Mouse (Mus musculus): ENCODE data around the gene Olfr446. TPM values are rescaled to one million over a fixed set of nuclear protein-coding genes. Genes with fewer than 3 reads are reported as not detected.

Gene Olfr446
- not detected for polyA plus RNA-seq (2015; fragmentation: Illumina TruSeq; extraction: RNeasy Lipid Tissue Mini Kit (QIAGEN cat#74804); ENCODE audit: insufficient read depth, low read depth, low replicate concordance)

GRCm38 (mm10) chr6:42921077-42921476 is at the start of gene Olfr446:
TSS of gene Olfr446 (plus strand) at chr6:42921377.

DNA sequence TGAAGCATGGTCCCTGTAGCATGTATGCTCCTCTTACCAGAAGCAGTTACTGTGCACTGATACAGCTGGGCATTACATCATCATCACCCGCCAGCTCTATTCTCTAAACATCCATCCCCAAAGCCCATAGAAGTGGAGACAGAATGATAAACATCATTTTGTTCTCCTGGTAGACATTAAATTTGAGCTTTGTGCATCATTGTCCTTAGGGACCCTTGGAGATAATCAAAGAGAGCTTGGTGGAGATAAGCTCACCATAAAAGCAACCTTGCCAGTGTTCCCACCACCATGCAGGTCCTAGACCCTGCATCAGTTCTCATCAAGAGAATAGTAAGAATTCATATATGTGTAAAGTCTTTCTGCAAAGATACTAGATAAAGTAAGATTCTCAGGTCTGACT is 31.0 kb upstream of the Olfr446 start, which contains the start of gene Olfr448:
Gene Olfr448, plus strand, starts transcription at position 301 of the 400 bp plus-strand sequence.

GRCm38 (mm10) chr6:42908578-42908977 is 12.6 kb upstream of the Olfr446 start, which contains the start of gene Olfr447:
TSS of gene Olfr447 (plus strand) at chr6:42908878.

DNA sequence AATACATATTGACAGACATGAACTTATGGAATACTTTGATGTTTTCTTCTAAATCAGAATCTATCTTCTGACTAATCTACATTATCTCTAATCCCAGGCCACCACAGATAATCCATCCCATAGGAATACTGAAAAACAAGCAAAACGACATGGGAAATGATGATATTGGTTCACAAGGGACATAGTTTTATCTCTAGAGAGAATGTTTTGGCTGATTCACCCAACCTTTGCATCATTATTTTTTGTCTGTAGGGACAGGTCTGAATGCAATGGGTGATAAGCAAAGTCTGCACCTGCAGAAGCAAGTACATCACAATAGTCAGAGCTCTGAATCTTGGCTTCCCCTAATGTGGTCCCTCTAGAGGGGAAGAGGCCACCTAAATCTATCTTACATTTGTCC is 27.6 kb downstream of the Olfr446 start, which contains the start of gene Olfr444:
Gene Olfr444, plus strand, starts transcription at position 301 of the 400 bp plus-strand sequence.

Other genes with a start within 250 kb of the Olfr446 start
- 4.2 TPM for gene Tcaf1, start 211.3 kb upstream of the Olfr446 start, polyA plus RNA-seq (2015; fragmentation: Illumina TruSeq; extraction: RNeasy Lipid Tissue Mini Kit (QIAGEN cat#74804); ENCODE audit: insufficient read depth, low read depth, low replicate concordance)
- not detected for gene Olfr453, start 182.0 kb upstream of the Olfr446 start, polyA plus RNA-seq (2015; fragmentation: Illumina TruSeq; extraction: RNeasy Lipid Tissue Mini Kit (QIAGEN cat#74804); ENCODE audit: insufficient read depth, low read depth, low replicate concordance)
- gene Olfr38, start 165.0 kb upstream of the Olfr446 start, polyA plus RNA-seq (2015; fragmentation: Illumina TruSeq; extraction: RNeasy Lipid Tissue Mini Kit (QIAGEN cat#74804); ENCODE audit: insufficient read depth, low read depth, low replicate concordance) = not detected
- not detected for gene Olfr452, start 136.3 kb upstream of the Olfr446 start, polyA plus RNA-seq (2015; fragmentation: Illumina TruSeq; extraction: RNeasy Lipid Tissue Mini Kit (QIAGEN cat#74804); ENCODE audit: insufficient read depth, low read depth, low replicate concordance)
- gene Olfr450, start 109.4 kb upstream of the Olfr446 start, polyA plus RNA-seq (2015; fragmentation: Illumina TruSeq; extraction: RNeasy Lipid Tissue Mini Kit (QIAGEN cat#74804); ENCODE audit: insufficient read depth, low read depth, low replicate concordance) = not detected
- gene Olfr449, start 87.0 kb upstream of the Olfr446 start, polyA plus RNA-seq (2015; fragmentation: Illumina TruSeq; extraction: RNeasy Lipid Tissue Mini Kit (QIAGEN cat#74804); ENCODE audit: insufficient read depth, low read depth, low replicate concordance) = not detected
- not detected for gene Olfr448, start 30.9 kb upstream of the Olfr446 start, polyA plus RNA-seq (2015; fragmentation: Illumina TruSeq; extraction: RNeasy Lipid Tissue Mini Kit (QIAGEN cat#74804); ENCODE audit: insufficient read depth, low read depth, low replicate concordance)
- not detected for gene Olfr447, start 12.5 kb upstream of the Olfr446 start, polyA plus RNA-seq (2015; fragmentation: Illumina TruSeq; extraction: RNeasy Lipid Tissue Mini Kit (QIAGEN cat#74804); ENCODE audit: insufficient read depth, low read depth, low replicate concordance)
- gene Olfr444, start 27.7 kb downstream of the Olfr446 start, polyA plus RNA-seq (2015; fragmentation: Illumina TruSeq; extraction: RNeasy Lipid Tissue Mini Kit (QIAGEN cat#74804); ENCODE audit: insufficient read depth, low read depth, low replicate concordance) = not detected
- gene Olfr441, start 185.0 kb downstream of the Olfr446 start, polyA plus RNA-seq (2015; fragmentation: Illumina TruSeq; extraction: RNeasy Lipid Tissue Mini Kit (QIAGEN cat#74804); ENCODE audit: insufficient read depth, low read depth, low replicate concordance) = not detected
- not detected for gene Olfr237-ps1, start 225.2 kb downstream of the Olfr446 start, polyA plus RNA-seq (2015; fragmentation: Illumina TruSeq; extraction: RNeasy Lipid Tissue Mini Kit (QIAGEN cat#74804); ENCODE audit: insufficient read depth, low read depth, low replicate concordance)
- not detected for gene Olfr437, start 241.9 kb downstream of the Olfr446 start, polyA plus RNA-seq (2015; fragmentation: Illumina TruSeq; extraction: RNeasy Lipid Tissue Mini Kit (QIAGEN cat#74804); ENCODE audit: insufficient read depth, low read depth, low replicate concordance)